Mouse (Mus musculus) heart, embryonic 10.5 days (tissue): ENCODE results near the gene Rcan1. TPM values are rescaled to one million over a fixed set of nuclear protein-coding genes. Genes with fewer than 3 reads are reported as not detected.
A peak's percentile ranks its signal among the peaks of the same experiment; 100 is the strongest.
"Not testable (repeated sequence)": the region's sequence is repeated elsewhere in the genome, so short reads cannot be mapped to it uniquely, and the experiment has no call there.

Source experiments
- DNase-seq: peaks from one replicate; pipeline ENCODE4 v3.0.0-alpha.2; 2017; ENCODE audit warnings: low spot score
- H3K27ac ChIP-seq: fragments of 300-500 bp; sonication (generic); 2 replicates; pipeline ENCODE4 v1.5.1; 2016; ENCODE audit warnings: mild to moderate bottlenecking
- H3K27me3 ChIP-seq: fragments of 300-500 bp; sonication (generic); 2 replicates; pipeline ENCODE4 v1.6.1; 2016; ENCODE audit warnings: mild to moderate bottlenecking; ENCODE audit not compliant: poor library complexity, insufficient read depth, severe bottlenecking
- H3K36me3 ChIP-seq: fragments of 300-500 bp; sonication (generic); 2 replicates; pipeline ENCODE4 v1.6.1; 2016; ENCODE audit warnings: mild to moderate bottlenecking, moderate library complexity
- H3K4me1 ChIP-seq: fragments of 300-500 bp; sonication (generic); 2 replicates; pipeline ENCODE4 v1.6.1; 2016; ENCODE audit warnings: mild to moderate bottlenecking
- H3K4me3 ChIP-seq: fragments of 300-500 bp; sonication (generic); 2 replicates; pipeline ENCODE4 v1.5.1; 2016; ENCODE audit warnings: mild to moderate bottlenecking, moderate library complexity
- H3K9me3 ChIP-seq: fragments of 300-500 bp; sonication (generic); 2 replicates; pipeline ENCODE4 v1.6.1; 2016; ENCODE audit warnings: mild to moderate bottlenecking, moderate library complexity
- WGBS: fragments of 180-500 bp; shearing (Covaris S2); methylation state at CpG from one replicate; pipeline ENCODE4 v1.1.7; 2016; 5-methylcytosine and 5-hydroxymethylcytosine counted together
- polyA plus RNA-seq: library from polyadenylated mRNA; unstranded; fragments of >200 nt; fragmentation: Nextera tagmentation; extraction: Ambion mirVana; gene quantifications from 2 replicates; pipeline ENCODE4 v1.2.1, GENCODE M21; 2016

Rcan1 gene
- polyA plus RNA-seq = 78.8 and 129 TPM in 2 replicates

GRCm38 (mm10) chr16:92470706-92471105 is at the start of gene Rcan1:
Gene Rcan1, minus strand, starts transcription at chr16:92470867.
- H3K36me3 ChIP-seq = no peaks in the 10 kb centered on the region
- H3K27me3 ChIP-seq = no peaks in the 10 kb centered on the region
- no peak within 1 kb of the TSS for H3K27ac ChIP-seq
- DNase-seq = no peak
- WGBS = 67% methylated on average over 6 of the region's 6 CpGs
- H3K4me3 ChIP-seq = no peak within 1 kb of the TSS
- H3K4me1 ChIP-seq = peaks cover 22% of the 10 kb centered on the region; the same call in 1 of the 2 replicates
- no peaks in the 10 kb centered on the region for H3K9me3 ChIP-seq

DNA sequence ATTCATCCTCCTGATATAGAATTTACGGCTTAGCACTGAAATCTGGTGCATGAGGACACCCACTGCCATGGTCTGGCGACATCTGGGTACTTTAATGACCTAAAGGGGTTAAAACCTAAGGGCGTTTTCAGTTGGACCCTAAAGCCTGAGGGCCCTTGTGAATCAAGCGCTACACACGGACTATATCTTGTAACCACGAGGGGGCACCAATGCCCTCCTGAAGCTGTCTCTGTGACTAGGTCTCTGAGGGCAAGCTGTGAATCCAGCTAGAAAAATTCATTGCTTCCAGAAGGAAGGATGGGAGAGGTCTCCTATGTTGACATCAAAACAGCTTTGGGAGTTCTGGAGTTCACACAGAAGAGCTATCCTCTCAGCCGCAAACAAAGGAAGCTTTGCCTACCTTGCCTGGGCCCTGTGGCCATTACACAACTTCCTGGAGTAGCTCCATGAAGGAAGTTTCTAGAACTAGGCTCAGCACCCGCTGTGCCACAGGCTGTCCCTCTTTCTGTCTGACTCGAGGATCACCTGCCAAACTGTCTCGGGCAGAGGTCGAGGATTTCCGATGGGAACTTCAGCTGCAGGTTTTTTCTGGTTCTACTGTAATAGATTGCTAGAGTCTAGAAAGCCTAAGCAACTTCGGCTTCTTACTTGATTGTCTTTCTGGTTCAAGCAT is 49.3 kb upstream of the Rcan1 start:
- WGBS = 51% methylated on average over 13 of the region's 13 CpGs
- H3K36me3 ChIP-seq = no peaks in the 10 kb centered on the region

GRCm38 (mm10) chr16:92518718-92519117 is 48.1 kb upstream of the Rcan1 start:
- no peak for DNase-seq

More for the DNA sequence above, 49.3 kb upstream of the Rcan1 start:
- H3K27ac ChIP-seq = no peak overlapping the region
- DNase-seq = no peak
- H3K27me3 ChIP-seq = peaks cover 23% of the 10 kb centered on the region
- H3K4me3 ChIP-seq = no peak overlapping the region
- H3K4me1 ChIP-seq = peaks cover 11% of the 10 kb centered on the region; the same call in 1 of the 2 replicates
- no peaks in the 10 kb centered on the region for H3K9me3 ChIP-seq

GRCm38 (mm10) chr16:92516139-92516538 is 45.5 kb upstream of the Rcan1 start:
- no peaks in the 10 kb centered on the region for H3K36me3 ChIP-seq
- H3K4me3 ChIP-seq = no peak overlapping the region
- 62% methylated on average over 9 of the region's 9 CpGs for WGBS
- H3K4me1 ChIP-seq = peaks cover 9% of the 10 kb centered on the region; the same call in 1 of the 2 replicates
- no peak for DNase-seq
- peaks cover 15% of the 10 kb centered on the region; the same call in 1 of the 2 replicates for H3K27me3 ChIP-seq
- no peaks in the 10 kb centered on the region for H3K9me3 ChIP-seq
- no peak overlapping the region for H3K27ac ChIP-seq

More at GRCm38 (mm10) chr16:92518718-92519117, 48.1 kb upstream of the Rcan1 start:
- no peak overlapping the region for H3K27ac ChIP-seq
- no peak overlapping the region for H3K4me3 ChIP-seq
- H3K27me3 ChIP-seq = peaks cover 19% of the 10 kb centered on the region
- H3K36me3 ChIP-seq = no peaks in the 10 kb centered on the region
- H3K4me1 ChIP-seq = peaks cover 5% of the 10 kb centered on the region; the same call in 1 of the 2 replicates
- 58% methylated on average over 4 of the region's 4 CpGs for WGBS
- no peaks in the 10 kb centered on the region for H3K9me3 ChIP-seq

- not testable (repeated sequence) for DNase-seq, H3K36me3 ChIP-seq, H3K4me3 ChIP-seq, H3K27me3 ChIP-seq, H3K9me3 ChIP-seq, H3K4me1 ChIP-seq, H3K27ac ChIP-seq
- WGBS = 71% methylated on average over 9 of the region's 9 CpGs
Observed at GRCm38 (mm10) chr16:92514896-92515295, 44.2 kb upstream of the Rcan1 start.

GRCm38 (mm10) chr16:92511773-92512391 is 41.2 kb upstream of the Rcan1 start:
- no peak for DNase-seq
- WGBS = 60% methylated on average over 5 of the region's 5 CpGs

DNA sequence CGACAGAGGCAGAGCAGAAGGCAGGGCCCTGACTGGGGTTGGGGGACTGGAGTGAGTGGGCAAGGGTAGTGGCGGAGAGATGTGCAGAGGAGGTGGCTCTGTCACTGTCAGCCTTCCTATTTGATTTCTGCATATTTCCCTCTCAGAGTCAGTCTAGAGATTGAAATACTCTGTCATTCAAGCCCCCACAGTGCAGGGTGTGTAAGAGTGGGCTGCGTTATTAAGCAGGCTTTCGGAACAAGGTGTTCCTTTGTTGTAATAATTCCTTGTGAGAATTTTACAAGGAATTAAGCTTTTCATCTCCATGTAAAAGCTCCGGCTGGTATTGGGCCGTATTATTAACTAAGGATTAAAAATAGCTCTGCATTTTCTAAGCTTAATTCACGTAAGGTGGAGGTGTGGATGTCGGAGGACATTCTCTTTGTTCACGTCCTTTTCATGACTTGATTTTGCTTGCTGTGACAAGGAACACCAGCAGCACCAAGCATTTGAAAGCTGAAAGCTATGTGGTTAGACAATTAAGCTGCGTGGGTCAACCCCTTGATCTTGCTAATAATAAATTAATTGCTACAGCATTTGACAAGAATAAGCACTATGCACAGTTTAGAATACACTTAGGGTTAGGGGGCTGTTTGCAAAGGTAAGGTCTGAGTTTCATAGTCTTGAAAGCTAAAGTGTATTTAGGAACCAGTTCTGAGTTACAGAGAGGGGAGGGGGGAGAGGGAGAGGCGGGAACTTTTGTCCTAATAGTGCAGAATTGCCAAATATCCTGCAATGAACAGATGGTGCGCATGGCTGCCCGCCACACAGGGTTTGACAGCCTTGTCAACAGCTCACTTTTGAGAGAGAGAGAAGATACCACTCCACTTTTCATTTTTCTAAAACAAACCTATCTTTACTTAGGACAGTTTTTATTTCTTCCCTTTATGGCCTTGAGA is 40.4 kb upstream of the Rcan1 start:
- H3K9me3 ChIP-seq = no peaks in the 10 kb centered on the region
- no peak for DNase-seq
- 0 out of 2 replicates have a peak, but pooled peaks cover 4% of the 10 kb centered on the region for H3K4me1 ChIP-seq
- no peak overlapping the region for H3K4me3 ChIP-seq
- peaks cover 6% of the 10 kb centered on the region; the same call in 1 of the 2 replicates for H3K27me3 ChIP-seq
- no peaks in the 10 kb centered on the region for H3K36me3 ChIP-seq
- H3K27ac ChIP-seq = no peak overlapping the region
- WGBS = 76% methylated on average over 13 of the region's 13 CpGs

More at GRCm38 (mm10) chr16:92511773-92512391, 41.2 kb upstream of the Rcan1 start:
- H3K27me3 ChIP-seq = peaks cover 6% of the 10 kb centered on the region; the same call in 1 of the 2 replicates
- H3K27ac ChIP-seq = no peak overlapping the region
- H3K36me3 ChIP-seq = no peaks in the 10 kb centered on the region
- H3K4me3 ChIP-seq = no peak overlapping the region
- no peaks in the 10 kb centered on the region for H3K9me3 ChIP-seq
- 0 out of 2 replicates have a peak, but pooled peaks cover 4% of the 10 kb centered on the region for H3K4me1 ChIP-seq

DNA sequence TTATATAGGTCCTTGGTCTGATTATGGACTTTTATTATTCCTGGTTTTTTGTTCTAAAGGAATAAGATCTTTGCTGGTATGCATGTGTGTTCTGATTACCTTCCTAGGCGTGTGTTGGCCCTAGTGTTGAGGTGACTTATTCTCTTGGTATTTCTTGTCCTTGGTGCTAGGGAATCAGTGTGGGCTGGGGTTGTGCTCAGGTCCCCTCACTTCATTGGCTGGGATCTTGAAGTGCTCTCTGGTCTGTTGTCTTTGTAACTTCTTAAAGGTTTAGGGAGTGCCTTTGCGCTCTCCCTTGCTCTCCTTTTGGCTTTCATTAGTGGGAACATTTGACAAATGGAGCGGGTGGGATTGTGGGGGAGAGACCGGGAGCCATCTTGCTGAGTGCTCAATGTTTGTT is 36.9 kb upstream of the Rcan1 start:
- H3K36me3 ChIP-seq = no peaks in the 10 kb centered on the region
- WGBS = 74% methylated on average over 4 of the region's 4 CpGs
- H3K4me1 ChIP-seq = 0 out of 2 replicates have a peak, but pooled peaks cover 4% of the 10 kb centered on the region
- peaks cover under 1% of the 10 kb centered on the region; the same call in 1 of the 2 replicates for H3K27me3 ChIP-seq
- H3K27ac ChIP-seq = no peak overlapping the region
- H3K9me3 ChIP-seq = no peaks in the 10 kb centered on the region
- DNase-seq = no peak
- no peak overlapping the region for H3K4me3 ChIP-seq

DNA sequence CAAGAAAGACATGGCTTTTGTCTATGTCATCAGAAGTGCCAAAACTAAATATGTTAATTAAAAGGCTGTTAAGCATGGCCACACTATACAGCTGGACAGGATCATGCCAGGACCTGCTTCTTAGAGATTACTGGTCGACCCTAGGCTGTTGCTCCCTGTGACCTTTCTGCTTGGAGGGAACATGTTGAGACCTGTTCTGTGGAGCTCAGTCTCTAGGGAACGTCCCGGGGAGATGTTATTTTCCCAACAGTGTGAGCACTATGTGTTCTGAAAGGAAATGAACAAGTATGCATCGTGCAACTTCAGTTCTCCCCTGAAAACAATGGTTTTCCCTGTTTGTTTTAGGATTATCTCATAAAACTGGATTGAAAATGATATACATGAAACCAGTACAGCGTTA is 32.4 kb upstream of the Rcan1 start:
- DNase-seq = no peak
- no peaks in the 10 kb centered on the region for H3K9me3 ChIP-seq
- H3K27me3 ChIP-seq = peaks cover 36% of the 10 kb centered on the region
- H3K4me3 ChIP-seq = no peak overlapping the region
- peaks cover 13% of the 10 kb centered on the region for H3K4me1 ChIP-seq
- H3K27ac ChIP-seq = no peak overlapping the region
- H3K36me3 ChIP-seq = no peaks in the 10 kb centered on the region
- 65% methylated on average over 5 of the region's 5 CpGs for WGBS

DNA sequence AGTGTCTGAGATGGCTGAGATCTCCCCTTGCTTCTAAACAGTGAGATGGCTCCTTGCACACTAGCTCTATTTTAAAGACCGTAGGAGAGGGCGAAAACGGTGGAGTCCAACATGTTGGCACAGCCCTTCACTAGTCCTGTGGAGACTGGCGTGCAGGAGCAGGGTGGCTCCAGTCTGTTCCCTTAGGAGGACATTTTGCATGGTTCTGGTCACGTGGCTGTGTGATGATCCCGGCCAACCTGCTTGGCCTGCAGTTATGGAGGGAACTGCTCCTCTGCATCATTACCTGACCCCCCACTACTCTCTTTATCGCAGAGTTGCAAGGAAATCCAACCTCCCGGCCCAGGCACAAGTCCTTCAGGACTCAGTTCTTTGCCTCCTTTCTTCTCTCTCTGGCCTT is 29.9 kb upstream of the Rcan1 start:
- no peak for DNase-seq
- no peaks in the 10 kb centered on the region for H3K36me3 ChIP-seq
- H3K4me3 ChIP-seq = no peak overlapping the region
- WGBS = 81% methylated on average over 8 of the region's 8 CpGs
- no peaks in the 10 kb centered on the region for H3K9me3 ChIP-seq
- no peak overlapping the region for H3K27ac ChIP-seq
- peaks cover 16% of the 10 kb centered on the region for H3K4me1 ChIP-seq
- peaks cover 48% of the 10 kb centered on the region for H3K27me3 ChIP-seq

DNA sequence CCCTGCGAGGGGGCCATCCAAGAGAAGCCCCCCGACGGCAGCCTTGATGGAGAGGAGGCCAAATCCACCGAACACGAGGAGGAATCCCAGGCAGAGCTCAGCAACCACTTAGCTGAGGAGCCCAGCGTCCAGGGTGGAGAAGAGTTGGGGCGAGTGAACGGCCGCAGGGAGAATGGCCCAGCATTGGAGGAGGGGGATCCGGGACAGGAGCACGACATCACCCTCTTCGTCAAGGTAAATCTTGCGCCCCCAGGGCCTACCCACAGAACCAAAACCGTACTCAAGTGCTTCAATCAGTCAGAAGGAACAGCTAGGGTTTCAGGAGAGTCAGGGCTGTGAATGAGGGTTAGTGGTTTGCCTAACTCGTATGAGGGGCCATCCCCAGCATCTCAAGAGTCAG is 28.7 kb upstream of the Rcan1 start:
- Histone ChIP-seq H3K36me3 (no peaks in the 10 kb centered on the region), H3K9me3 (no peaks in the 10 kb centered on the region), H3K27ac (peak overlapping the region; percentile 68; the same call in 1 of the 2 replicates), H3K27me3 (peaks cover 48% of the 10 kb centered on the region), H3K4me3 (peak overlapping the region; percentile 69), H3K4me1 (peaks cover 18% of the 10 kb centered on the region)
- 14% methylated on average over 15 of the region's 15 CpGs for WGBS
- no peak for DNase-seq

GRCm38 (mm10) chr16:92498589-92498981 is 27.9 kb upstream of the Rcan1 start:
- Histone ChIP-seq H3K4me1 (peaks cover 25% of the 10 kb centered on the region), H3K9me3 (no peaks in the 10 kb centered on the region), H3K27me3 (peaks cover 48% of the 10 kb centered on the region), H3K27ac (peak overlapping the region; percentile 68), H3K36me3 (no peaks in the 10 kb centered on the region), H3K4me3 (peak overlapping the region; percentile 69)
- WGBS = under 1% methylated on average over 34 of the region's 34 CpGs
- DNase-seq = no peak
